Mouse (Mus musculus): ENCODE measurements around the gene Eef2k. TPM values are rescaled to one million over a fixed set of nuclear protein-coding genes. Genes with fewer than 3 reads are reported as not detected.
"Not testable (repeated sequence)": the region's sequence is repeated elsewhere in the genome, so short reads cannot be mapped to it uniquely, and the experiment has no call there.

Gene Eef2k
- polyA plus RNA-seq, 1 experiment from 2014 or later: 14.1 TPM

- Histone ChIP-seq H3K36me3 (ENCODE audit: control insufficient read depth, insufficient read depth) (peaks cover 78% of the 10 kb centered on the region), H3K27me3 (replicated peaks; ENCODE audit: control insufficient read depth, insufficient read depth, low read length) (no peaks in the 10 kb centered on the region), H3K4me2 (replicated peaks; ENCODE audit: low read depth) (no peak overlapping the region), H3K27ac (ENCODE audit: low read depth, low read length) (no peak overlapping the region), H3K9me3 (ENCODE audit: control insufficient read depth) (no peaks in the 10 kb centered on the region), H3K4me3 (ENCODE audit: low read depth, low read length) (no peak overlapping the region), H3K4me1 (replicated peaks; ENCODE audit: control insufficient read depth, insufficient read depth, low read length) (no peaks in the 10 kb centered on the region), H3K9ac (ENCODE audit: low read depth, low read length) (no peak overlapping the region)
- WGBS: 83% methylated on average over 9 of the region's 9 CpGs
- no peak for ATAC-seq
- no peak for TF ChIP-seq CTCF (IDR thresholded peaks at IDR 0.05; ENCODE audit: low read depth)
Observed at GRCm38 (mm10) chr7:120897711-120898335, 55.2 kb downstream of the Eef2k start.

- no peak for ATAC-seq
Observed at GRCm38 (mm10) chr7:120900191-120900590, 57.6 kb downstream of the Eef2k start.

GRCm38 (mm10) chr7:120901701-120902100 lies 59.1 kb downstream of the Eef2k start:
- no peak for TF ChIP-seq CTCF (IDR thresholded peaks at IDR 0.05; ENCODE audit: low read depth)
- WGBS: 63% methylated on average over 8 of the region's 8 CpGs
- Histone ChIP-seq H3K27me3 (replicated peaks; ENCODE audit: control insufficient read depth, insufficient read depth, low read length) (no peaks in the 10 kb centered on the region), H3K27ac (ENCODE audit: low read depth, low read length) (no peak overlapping the region), H3K4me1 (replicated peaks; ENCODE audit: control insufficient read depth, insufficient read depth, low read length) (no peaks in the 10 kb centered on the region), H3K9ac (ENCODE audit: low read depth, low read length) (no peak overlapping the region), H3K4me3 (ENCODE audit: low read depth, low read length) (no peak overlapping the region), H3K36me3 (ENCODE audit: control insufficient read depth, insufficient read depth) (peaks cover 66% of the 10 kb centered on the region), H3K4me2 (replicated peaks; ENCODE audit: low read depth) (no peak overlapping the region), H3K9me3 (ENCODE audit: control insufficient read depth) (no peaks in the 10 kb centered on the region)
- no peak for ATAC-seq

More at GRCm38 (mm10) chr7:120900191-120900590, 57.6 kb downstream of the Eef2k start:
- WGBS: 76% methylated on average over 4 of the region's 4 CpGs
- H3K27ac ChIP-seq (ENCODE audit: low read depth, low read length): no peak overlapping the region
- no peak overlapping the region for H3K4me2 ChIP-seq (replicated peaks; ENCODE audit: low read depth)
- peaks cover 75% of the 10 kb centered on the region for H3K36me3 ChIP-seq (ENCODE audit: control insufficient read depth, insufficient read depth)
- H3K4me3 ChIP-seq (ENCODE audit: low read depth, low read length): no peak overlapping the region
- H3K4me1 ChIP-seq (replicated peaks; ENCODE audit: control insufficient read depth, insufficient read depth, low read length): no peaks in the 10 kb centered on the region
- H3K9me3 ChIP-seq (ENCODE audit: control insufficient read depth): no peaks in the 10 kb centered on the region
- TF ChIP-seq CTCF (IDR thresholded peaks at IDR 0.05; ENCODE audit: low read depth): no peak
- no peak overlapping the region for H3K9ac ChIP-seq (ENCODE audit: low read depth, low read length)
- no peaks in the 10 kb centered on the region for H3K27me3 ChIP-seq (replicated peaks; ENCODE audit: control insufficient read depth, insufficient read depth, low read length)

GRCm38 (mm10) chr7:120902931-120903330 lies 60.3 kb downstream of the Eef2k start:
- H3K4me3 ChIP-seq (ENCODE audit: low read depth, low read length): no peak overlapping the region
- WGBS: 67% methylated on average over 3 of the region's 3 CpGs

GRCm38 (mm10) chr7:120910172-120910571 lies 67.5 kb downstream of the Eef2k start:
- H3K4me1 ChIP-seq (replicated peaks; ENCODE audit: control insufficient read depth, insufficient read depth, low read length); H3K9ac ChIP-seq (ENCODE audit: low read depth, low read length); H3K4me3 ChIP-seq (ENCODE audit: low read depth, low read length); H3K27me3 ChIP-seq (replicated peaks; ENCODE audit: control insufficient read depth, insufficient read depth, low read length); H3K36me3 ChIP-seq (ENCODE audit: control insufficient read depth, insufficient read depth); H3K9me3 ChIP-seq (ENCODE audit: control insufficient read depth); H3K4me2 ChIP-seq (replicated peaks; ENCODE audit: low read depth); H3K27ac ChIP-seq (ENCODE audit: low read depth, low read length); ATAC-seq: not testable (repeated sequence)
- 81% methylated on average over 3 of the region's 3 CpGs for WGBS
- TF ChIP-seq CTCF (IDR thresholded peaks at IDR 0.05; ENCODE audit: low read depth): peak; percentile 38

More at GRCm38 (mm10) chr7:120902931-120903330, 60.3 kb downstream of the Eef2k start:
- Histone ChIP-seq H3K4me2 (replicated peaks; ENCODE audit: low read depth) (no peak overlapping the region), H3K4me1 (replicated peaks; ENCODE audit: control insufficient read depth, insufficient read depth, low read length) (no peaks in the 10 kb centered on the region), H3K27ac (ENCODE audit: low read depth, low read length) (no peak overlapping the region), H3K9me3 (ENCODE audit: control insufficient read depth) (no peaks in the 10 kb centered on the region), H3K9ac (ENCODE audit: low read depth, low read length) (no peak overlapping the region), H3K27me3 (replicated peaks; ENCODE audit: control insufficient read depth, insufficient read depth, low read length) (no peaks in the 10 kb centered on the region), H3K36me3 (ENCODE audit: control insufficient read depth, insufficient read depth) (peaks cover 55% of the 10 kb centered on the region)
- no peak for TF ChIP-seq CTCF (IDR thresholded peaks at IDR 0.05; ENCODE audit: low read depth)
- ATAC-seq: no peak

GRCm38 (mm10) chr7:120911268-120911667 lies 68.6 kb downstream of the Eef2k start:
- not testable (repeated sequence) for H3K4me2 ChIP-seq (replicated peaks; ENCODE audit: low read depth); H3K36me3 ChIP-seq (ENCODE audit: control insufficient read depth, insufficient read depth); H3K27me3 ChIP-seq (replicated peaks; ENCODE audit: control insufficient read depth, insufficient read depth, low read length); H3K9ac ChIP-seq (ENCODE audit: low read depth, low read length); H3K27ac ChIP-seq (ENCODE audit: low read depth, low read length); H3K9me3 ChIP-seq (ENCODE audit: control insufficient read depth); H3K4me3 ChIP-seq (ENCODE audit: low read depth, low read length); H3K4me1 ChIP-seq (replicated peaks; ENCODE audit: control insufficient read depth, insufficient read depth, low read length); ATAC-seq
- WGBS: 89% methylated on average over 6 of the region's 6 CpGs

Measured in intestine, postnatal 0 days (tissue).